Mouse (Mus musculus) lung, postnatal 14 days (tissue): ENCODE data around the gene Suclg2.

Experiments
- DNase-seq: peaks from one replicate; pipeline ENCODE4 v3.0.0; 2021

Gene Suclg2

GRCm38 (mm10) chr6:95718031-95718968, at the start of gene Suclg2:
TSS of gene Suclg2 (minus strand) at chr6:95718800.
- DNase-seq, result peak; percentile 88

DNA sequence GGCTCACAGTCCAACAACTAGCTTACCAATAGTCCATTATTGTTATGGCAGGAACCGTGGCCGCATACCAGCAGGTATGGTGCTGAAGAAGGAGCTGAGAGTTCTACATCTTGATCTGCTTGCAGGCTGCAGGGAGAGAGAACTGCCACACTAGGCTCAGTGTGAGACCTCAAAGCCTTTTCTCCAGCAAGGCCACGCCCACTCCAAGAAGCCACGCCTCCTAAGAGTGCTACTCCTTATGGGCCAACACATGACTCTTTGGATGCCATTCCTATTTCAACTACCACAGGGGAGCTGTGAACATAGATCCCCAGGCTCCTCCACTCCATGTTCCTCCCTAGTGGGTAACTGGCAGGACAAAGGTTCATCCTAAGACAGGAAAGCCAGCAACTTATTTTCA, 48.0 kb upstream of the Suclg2 start:
- DNase-seq, result no peak

DNA sequence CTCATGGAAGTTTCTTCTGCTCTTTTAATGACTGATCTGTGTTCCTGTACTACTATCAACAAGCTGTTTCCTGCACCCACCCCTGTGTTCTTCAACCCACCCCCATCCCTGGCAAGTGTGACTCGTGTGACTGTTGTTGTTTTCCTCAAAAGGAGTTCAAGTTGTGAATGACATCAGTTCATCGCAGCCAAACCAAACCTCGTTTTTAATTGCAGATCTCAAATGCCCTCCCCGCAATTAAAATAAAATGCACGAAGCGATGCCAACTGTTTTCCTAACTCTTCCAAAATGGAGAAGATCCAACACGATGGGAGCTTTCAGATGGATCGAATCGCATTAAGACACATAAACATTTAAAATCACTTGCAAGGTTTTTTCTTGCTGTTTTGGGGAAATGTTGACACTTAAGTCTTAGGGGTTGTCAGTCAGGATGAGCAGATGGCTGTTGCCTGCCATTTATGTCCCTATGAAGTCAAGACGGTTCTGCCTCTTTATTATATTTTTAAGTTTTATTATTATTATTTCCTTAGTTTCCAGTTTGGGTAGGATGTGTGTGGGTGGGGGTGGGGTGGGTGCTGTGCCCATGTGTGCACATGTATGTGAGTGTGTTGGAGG, 41.1 kb upstream of the Suclg2 start:
- no peak for DNase-seq

- peak; percentile 60 for DNase-seq
Measured at GRCm38 (mm10) chr6:95742378-95742777, 23.8 kb upstream of the Suclg2 start.

GRCm38 (mm10) chr6:95731570-95732367, 13.2 kb upstream of the Suclg2 start:
- DNase-seq, result no peak

- DNase-seq, result no peak
Measured at GRCm38 (mm10) chr6:95729399-95729798, 10.8 kb upstream of the Suclg2 start.

- DNase-seq, result no peak
Measured at GRCm38 (mm10) chr6:95725281-95725680, 6.7 kb upstream of the Suclg2 start.

DNA sequence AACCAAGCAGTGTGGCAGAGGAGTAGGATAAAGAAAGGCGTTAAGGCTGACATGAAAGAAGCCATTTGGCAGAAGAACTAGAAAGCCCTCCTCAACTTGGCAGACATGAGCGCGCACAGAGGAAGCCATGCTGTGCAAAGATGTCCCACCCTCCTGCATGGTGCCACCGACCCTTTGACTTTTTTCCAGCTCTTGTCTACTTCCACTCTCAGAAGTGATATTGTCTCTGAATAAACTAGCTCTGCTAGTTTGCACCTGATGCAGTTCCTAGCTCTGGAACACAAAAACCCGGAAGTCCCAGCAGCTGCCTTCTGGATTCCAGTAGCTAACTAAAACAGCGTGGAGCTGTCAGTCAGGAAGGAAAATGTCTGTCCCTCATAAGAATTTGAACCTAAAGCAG, 4.8 kb upstream of the Suclg2 start:
- DNase-seq, result no peak

DNA sequence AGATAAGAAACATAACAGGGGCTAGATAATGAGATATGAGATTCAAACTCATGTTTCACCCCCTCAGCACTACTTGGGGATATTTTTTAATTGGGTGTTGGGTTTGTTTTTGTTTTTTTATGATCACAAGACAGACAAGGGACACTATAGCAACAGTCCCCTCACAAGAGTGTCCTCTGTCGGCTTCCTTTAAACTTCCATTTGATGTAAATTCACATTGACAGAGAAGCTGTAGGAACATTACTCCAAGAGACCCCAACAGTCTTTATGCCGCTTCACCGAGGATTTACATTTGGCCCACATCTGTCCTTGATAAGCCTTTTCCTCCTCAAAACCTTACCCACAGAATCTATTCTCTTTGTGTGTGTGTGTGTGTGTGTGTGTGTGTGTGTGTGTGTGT, 1.2 kb upstream of the Suclg2 start:
- no peak for DNase-seq

DNA sequence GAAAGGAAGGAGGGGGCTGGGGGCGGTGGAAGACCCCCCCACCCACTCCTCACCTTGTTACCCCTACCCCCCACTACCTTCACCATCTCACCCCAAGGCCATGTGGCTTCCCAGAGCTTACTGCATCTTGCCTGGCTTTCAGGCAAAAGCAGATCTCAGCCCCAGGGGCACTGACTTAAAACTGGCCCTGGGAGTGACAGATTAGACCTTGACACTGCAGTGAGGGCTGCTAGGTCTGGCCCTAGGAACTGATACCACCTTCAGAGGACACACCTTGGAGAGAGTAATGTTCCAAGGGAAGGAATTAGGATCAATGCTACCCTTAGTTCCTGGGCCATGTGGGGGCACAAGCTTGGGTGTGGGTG, 351 bp upstream of the Suclg2 start:
- DNase-seq, result no peak

GRCm38 (mm10) chr6:95717071-95717470, 1.5 kb downstream of the Suclg2 start:
- DNase-seq, result no peak

- no peak for DNase-seq
Measured at GRCm38 (mm10) chr6:95716476-95716875, 2.1 kb downstream of the Suclg2 start.

- no peak for DNase-seq
Measured at GRCm38 (mm10) chr6:95713245-95713644, 5.4 kb downstream of the Suclg2 start.

- DNase-seq, result no peak
Measured at GRCm38 (mm10) chr6:95712081-95712480, 6.5 kb downstream of the Suclg2 start.

DNA sequence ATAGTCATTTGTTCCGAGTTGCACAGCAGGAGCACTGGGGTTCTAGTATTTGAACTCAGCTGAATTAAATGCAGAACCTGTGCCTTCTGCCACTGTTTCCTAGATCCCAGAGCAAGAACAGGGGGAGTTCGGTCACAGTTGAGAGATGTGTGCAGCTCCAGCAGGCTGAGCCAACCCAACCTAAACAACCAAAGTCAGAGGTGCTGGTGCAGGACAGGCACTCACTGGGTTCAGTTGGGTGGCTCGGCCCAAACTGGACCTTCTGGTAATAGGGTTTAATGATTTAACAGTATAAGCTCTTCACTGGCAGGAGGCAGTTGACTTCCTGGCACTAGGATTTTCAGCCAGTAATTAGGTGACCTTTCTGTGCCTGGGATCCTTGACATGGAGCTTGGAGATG, 6.9 kb downstream of the Suclg2 start:
- DNase-seq, result no peak

GRCm38 (mm10) chr6:95710886-95711285, 7.7 kb downstream of the Suclg2 start:
- DNase-seq, result no peak

GRCm38 (mm10) chr6:95709531-95709930, 9.1 kb downstream of the Suclg2 start:
- no peak for DNase-seq

DNA sequence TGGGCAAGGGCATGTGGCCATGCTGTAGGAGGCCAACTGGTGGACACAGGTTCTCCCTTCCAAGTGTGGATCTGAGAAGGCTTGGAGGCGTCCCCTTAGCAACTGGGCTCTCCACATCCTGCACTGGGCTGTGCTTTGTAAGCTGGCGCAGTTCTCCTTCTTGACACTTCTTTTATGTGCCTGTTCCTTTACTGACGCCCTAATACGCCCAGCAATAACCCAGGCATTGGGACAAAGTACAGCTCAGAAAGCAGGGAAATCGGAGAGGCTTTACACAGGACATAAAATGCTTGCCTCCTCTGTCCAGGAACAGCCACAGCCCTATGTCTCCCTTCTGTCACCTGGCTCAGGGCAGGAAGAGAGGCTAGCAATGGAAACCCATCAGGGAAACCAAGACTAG, 9.5 kb downstream of the Suclg2 start:
- no peak for DNase-seq

DNA sequence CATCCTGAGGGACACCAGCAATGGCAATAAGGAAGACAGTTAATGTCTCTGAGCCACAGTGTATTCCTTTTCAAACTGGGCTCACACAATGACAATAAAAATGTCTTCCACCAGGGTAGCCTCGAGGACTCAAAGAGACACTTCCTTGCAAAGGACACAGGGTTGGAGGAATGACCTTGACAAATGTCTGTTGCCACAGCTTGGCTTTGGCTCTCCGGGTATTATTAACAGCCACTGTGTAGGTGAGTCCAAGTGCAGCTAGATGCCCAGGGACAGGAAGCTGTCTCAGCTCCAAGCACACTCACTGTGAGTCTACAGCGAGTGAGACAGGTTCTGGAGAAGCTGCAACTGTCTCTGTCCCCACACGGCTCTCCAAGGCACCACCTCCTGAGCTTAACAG, 14.0 kb downstream of the Suclg2 start:
- DNase-seq, result no peak

DNA sequence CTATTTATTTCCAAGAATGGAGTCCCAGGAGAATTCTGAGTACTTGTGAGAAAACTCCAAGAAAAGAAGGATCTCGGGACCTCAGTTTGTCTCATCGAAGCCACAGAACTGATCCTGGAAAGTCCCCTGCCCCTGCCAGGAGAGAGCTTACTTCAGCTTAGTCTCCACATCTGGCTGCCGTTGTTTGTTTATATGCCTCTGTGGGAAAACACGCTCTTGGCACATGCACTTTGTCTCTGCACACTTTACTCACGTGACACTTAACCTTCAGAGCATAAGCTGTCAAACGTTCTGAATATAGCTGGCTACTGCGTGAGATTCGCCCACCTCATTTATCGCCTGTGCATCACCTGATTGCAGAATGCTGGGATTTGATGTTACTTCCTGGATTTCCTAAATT, 16.4 kb downstream of the Suclg2 start:
- DNase-seq, result no peak

DNA sequence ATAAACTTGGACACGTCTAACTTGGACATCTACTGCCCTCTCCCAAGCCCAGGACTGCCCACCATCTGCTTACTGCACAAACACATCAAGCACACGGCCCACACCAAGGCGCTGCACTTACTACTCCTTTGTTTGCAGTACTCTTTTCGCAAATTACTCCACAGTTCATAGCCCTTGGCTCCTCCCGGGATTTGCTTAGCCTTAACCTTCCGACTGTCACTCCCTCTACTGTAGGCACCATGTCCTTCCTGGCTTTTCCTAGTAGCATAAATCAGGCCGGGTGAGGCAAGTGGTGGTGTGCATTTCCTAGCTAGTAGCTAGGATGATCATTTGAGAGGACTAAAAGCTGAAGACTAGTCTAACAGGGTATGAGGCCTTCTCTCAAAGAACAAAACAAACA, 16.8 kb downstream of the Suclg2 start:
- no peak for DNase-seq

DNA sequence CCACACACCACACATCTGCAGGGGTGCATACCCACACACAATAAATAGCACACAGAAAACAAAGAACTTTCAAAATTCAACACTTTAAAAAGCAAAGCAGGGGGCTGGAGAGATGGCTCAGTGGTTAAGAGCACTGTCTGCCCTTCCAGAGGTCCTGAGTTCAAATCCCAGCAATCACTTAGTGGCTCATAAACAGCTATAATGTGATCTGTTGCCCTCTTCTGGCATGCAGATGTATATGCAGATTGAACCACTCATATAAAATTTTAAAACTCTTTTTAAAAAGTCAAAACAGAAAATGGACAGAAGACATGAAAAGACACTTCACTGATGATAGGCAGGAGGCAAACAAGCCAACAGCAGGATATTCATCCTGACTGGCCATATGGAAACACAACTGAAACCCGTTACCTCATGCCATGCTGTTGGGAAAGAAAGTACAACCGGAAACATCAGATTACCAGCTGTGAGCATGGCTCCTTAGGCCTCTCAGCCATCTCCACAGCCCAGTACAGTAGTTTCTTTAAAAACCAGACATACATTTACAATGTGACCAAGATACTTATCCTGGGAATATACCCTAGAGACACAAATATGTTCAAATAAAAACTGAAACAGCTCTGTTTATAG, 17.5 kb downstream of the Suclg2 start:
- DNase-seq, result no peak

GRCm38 (mm10) chr6:95700191-95700590, 18.4 kb downstream of the Suclg2 start:
- DNase-seq, result no peak
